ENCODE assay signal across 8 mouse cellular contexts in genomic region chr6:65670981-65671411, GRCm38 (mm10). TPM values are rescaled to one million over a fixed set of nuclear protein-coding genes. Genes with fewer than 3 reads are reported as not detected.
DNase-seq lines count a peak whose midpoint lies in the region; ATAC-seq and TF ChIP-seq lines count a peak whose summit lies in the region.

No protein-coding gene starts in this region.

- TF ChIP-seq RAD21 in CH12.LX (IDR thresholded peaks at IDR 0.05; ENCODE audit: low read depth, low read length), result no peak

- no peak for TF ChIP-seq POLR2A in CH12.LX (IDR thresholded peaks at IDR 0.05; ENCODE audit: low read depth, low read length)

- dilution Hi-C loops in CH12.LX (cut with MboI; ENCODE audit: extremely low pct_ligation_motif_present, extremely low pct_unique_long_range_greater_than_20kb, low sequenced_read_pairs), result no loop called here

- peaks cover 11% of the 10 kb centered on the region for H3K9me3 ChIP-seq in CH12.LX (replicated peaks; ENCODE audit: low read length)
- no peaks in the 10 kb centered on the region for H3K9me3 ChIP-seq in embryonic facial prominence, embryonic 12.5 days
- H3K9me3 ChIP-seq in hindbrain, postnatal 0 days (ENCODE audit: low read length), result no peaks in the 10 kb centered on the region
- no peaks in the 10 kb centered on the region for H3K9me3 ChIP-seq in midbrain, embryonic 11.5 days (ENCODE audit: control insufficient read depth, low read length)

- H3K36me3 ChIP-seq in CH12.LX (replicated peaks in 1 of 2; ENCODE audit: control insufficient read depth in 1 of 2, insufficient read depth in 1 of 2, low read length in 1 of 2), result no peaks in the 10 kb centered on the region
- H3K36me3 ChIP-seq in embryonic facial prominence, embryonic 12.5 days, result no peaks in the 10 kb centered on the region
- no peaks in the 10 kb centered on the region for H3K36me3 ChIP-seq in hindbrain, postnatal 0 days (ENCODE audit: insufficient read depth, low read length)
- H3K36me3 ChIP-seq in midbrain, embryonic 11.5 days (ENCODE audit: control insufficient read depth, insufficient read depth, low read length), result no peaks in the 10 kb centered on the region

- H3K27ac ChIP-seq in CH12.LX (ENCODE audit: insufficient read depth, low read depth), result no peak overlapping the region
- H3K27ac ChIP-seq in embryonic facial prominence, embryonic 12.5 days, result peak overlapping the region; percentile 72; the same call in 1 of the 2 replicates
- H3K27ac ChIP-seq in hindbrain, postnatal 0 days, result peak overlapping the region; percentile 11; the same call in 1 of the 2 replicates
- peak overlapping the region; percentile 5; the same call in 1 of the 2 replicates for H3K27ac ChIP-seq in midbrain, embryonic 11.5 days (ENCODE audit: low read depth, low read length)

- peak; percentile 69 for DNase-seq in embryo, embryonic 10 days (ENCODE audit: low spot score)
- DNase-seq in embryo, embryonic 9.5 days (ENCODE audit: extremely low spot score), result no peak
- no peak for DNase-seq in CH12.LX (ENCODE audit: extremely low read depth)
- DNase-seq in hindbrain, postnatal 0 days (ENCODE audit: low spot score), result peak; percentile 56
- peak; percentile 96 for DNase-seq in midbrain, embryonic 11.5 days (ENCODE audit: low spot score, missing footprints)
- DNase-seq in T-cell, adult 2 months (ENCODE audit: low spot score), result no peak
- DNase-seq in left cerebral cortex, adult 8-10 months (ENCODE audit: low spot score in 2 of 2), result no peak

- H3K9ac ChIP-seq in CH12.LX (ENCODE audit: insufficient read depth, low read depth), result no peak overlapping the region
- peak overlapping the region; percentile 78 for H3K9ac ChIP-seq in embryonic facial prominence, embryonic 12.5 days
- H3K9ac ChIP-seq in hindbrain, postnatal 0 days (replicated peaks; ENCODE audit: low read length), result 0 out of 2 replicates have a peak overlapping the region, but pooled peaks have one; percentile 33
- H3K9ac ChIP-seq in midbrain, embryonic 11.5 days (ENCODE audit: low read length), result peak overlapping the region; percentile 80

- peaks cover 6 to 14% of the 10 kb centered on the region in 2 experiments; a peak in 3 of 4 replicates for H3K4me1 ChIP-seq in CH12.LX (ENCODE audit: control insufficient read depth in 1 of 2, insufficient read depth in 2 of 2)
- peaks cover 7% of the 10 kb centered on the region; the same call in 1 of the 2 replicates for H3K4me1 ChIP-seq in embryonic facial prominence, embryonic 12.5 days
- H3K4me1 ChIP-seq in hindbrain, postnatal 0 days (ENCODE audit: insufficient read depth, low read length), result peaks cover 3% of the 10 kb centered on the region; the same call in 1 of the 2 replicates
- no peaks in the 10 kb centered on the region; the same call in 1 of the 2 replicates for H3K4me1 ChIP-seq in midbrain, embryonic 11.5 days (ENCODE audit: control insufficient read depth, insufficient read depth, low read length)

- H3K27me3 ChIP-seq in CH12.LX (replicated peaks), result no peaks in the 10 kb centered on the region
- H3K27me3 ChIP-seq in embryonic facial prominence, embryonic 12.5 days, result no peaks in the 10 kb centered on the region
- no peaks in the 10 kb centered on the region for H3K27me3 ChIP-seq in hindbrain, postnatal 0 days (ENCODE audit: insufficient read depth, low read length)
- no peaks in the 10 kb centered on the region for H3K27me3 ChIP-seq in midbrain, embryonic 11.5 days (ENCODE audit: control insufficient read depth, insufficient read depth, low read length)

- H3K4me3 ChIP-seq in CH12.LX (replicated peaks in 1 of 3; ENCODE audit: low read depth in 2 of 3, low read length in 2 of 3, poor library complexity in 1 of 3), result no peak overlapping the region
- peak overlapping the region; percentile 69 for H3K4me3 ChIP-seq in embryonic facial prominence, embryonic 12.5 days
- peak overlapping the region; percentile 48 for H3K4me3 ChIP-seq in hindbrain, postnatal 0 days (ENCODE audit: low read length)
- peak overlapping the region; percentile 66 for H3K4me3 ChIP-seq in midbrain, embryonic 11.5 days (ENCODE audit: low read depth, low read length)

- under 1% methylated on average over 21 of the region's 21 CpGs for WGBS in embryonic facial prominence, embryonic 12.5 days
- 6% methylated on average over 21 of the region's 21 CpGs for WGBS in hindbrain, postnatal 0 days
- under 1% methylated on average over 21 of the region's 21 CpGs for WGBS in midbrain, embryonic 11.5 days

- peak; percentile 54 for ATAC-seq in embryonic facial prominence, embryonic 12.5 days (ENCODE audit: insufficient number of reproducible peaks, insufficient read depth, low FRiP score, low TSS enrichment)
- no peak; the same call in 1 of the 2 replicates for ATAC-seq in hindbrain, postnatal 0 days
- ATAC-seq in midbrain, embryonic 11.5 days (ENCODE audit: low FRiP score), result peak; percentile 65

- in situ Hi-C loops in CH12.LX (cut with MboI; ENCODE audit: low pct_ligation_motif_present, low pct_unique_long_range_greater_than_20kb, low sequenced_read_pairs), result loop anchor here (25.0 kb wide), 1 partner anchor 866 kb away; the partner anchor contains the start of gene Mad2l1

- peak overlapping the region; percentile 12; the same call in 1 of the 2 replicates for H3K4me2 ChIP-seq in CH12.LX (ENCODE audit: insufficient read depth, low read depth, poor library complexity, severe bottlenecking)
- peak overlapping the region; percentile 89 for H3K4me2 ChIP-seq in embryonic facial prominence, embryonic 12.5 days (replicated peaks)
- H3K4me2 ChIP-seq in hindbrain, postnatal 0 days (ENCODE audit: low read depth, low read length), result peak overlapping the region; percentile 65
- H3K4me2 ChIP-seq in midbrain, embryonic 11.5 days, result peak overlapping the region; percentile 92

- TF ChIP-seq CTCF in CH12.LX (conservative IDR thresholded peaks at IDR 0.05 in 1 of 2, IDR thresholded peaks at IDR 0.05 in 1 of 2; ENCODE audit: low read depth in 2 of 2, low read length in 2 of 2), result no peak
- TF ChIP-seq CTCF in hindbrain, postnatal 0 days (IDR thresholded peaks at IDR 0.05; ENCODE audit: low read depth), result no peak

- H3K79me2 ChIP-seq in CH12.LX (replicated peaks; ENCODE audit: control insufficient read depth, extremely low read depth, insufficient read depth, poor library complexity, severe bottlenecking), result no peaks in the 10 kb centered on the region

- no peak for TF ChIP-seq EP300 in CH12.LX (IDR thresholded peaks at IDR 0.05; ENCODE audit: low read length)

TF ChIP-seq in CH12.LX, 34 proteins besides CTCF, POLR2A, EP300 and RAD21:
- TF ChIP-seq ZKSCAN1 (IDR thresholded peaks at IDR 0.05; ENCODE audit: borderline replicate concordance, low read depth, low read length), result no peak
- no peak for TF ChIP-seq IRF4 (IDR thresholded peaks at IDR 0.05; ENCODE audit: low read depth, low read length)
- TF ChIP-seq MXI1 (IDR thresholded peaks at IDR 0.05; ENCODE audit: low read depth, low read length), result no peak
- TF ChIP-seq JUN (IDR thresholded peaks at IDR 0.05; ENCODE audit: insufficient read depth, low read depth, low read length), result no peak
- TF ChIP-seq NELFE (IDR thresholded peaks at IDR 0.05; ENCODE audit: low read depth, low read length), result no peak
- TF ChIP-seq KAT2A (IDR thresholded peaks at IDR 0.05; ENCODE audit: insufficient replicate concordance, low read length), result no peak
- no peak for TF ChIP-seq NRF1 (IDR thresholded peaks at IDR 0.05; ENCODE audit: low read depth, low read length)
- TF ChIP-seq UBTF (IDR thresholded peaks at IDR 0.05; ENCODE audit: low read depth, low read length), result no peak
- no peak for TF ChIP-seq MYC (IDR thresholded peaks at IDR 0.05; ENCODE audit: low read depth, low read length)
- TF ChIP-seq MAX (IDR thresholded peaks at IDR 0.05; ENCODE audit: low read length), result no peak
- TF ChIP-seq POLR2AphosphoS2 (IDR thresholded peaks at IDR 0.05; ENCODE audit: low read depth, low read length), result no peak
- TF ChIP-seq TCF12 (IDR thresholded peaks at IDR 0.05; ENCODE audit: low read depth, low read length), result no peak
- TF ChIP-seq SIN3A (IDR thresholded peaks at IDR 0.05; ENCODE audit: low read length), result no peak
- TF ChIP-seq MAZ (IDR thresholded peaks at IDR 0.05; ENCODE audit: low read depth, low read length), result no peak
- no peak for TF ChIP-seq USF2 (conservative IDR thresholded peaks at IDR 0.05; ENCODE audit: low read depth, low read length)
- no peak for TF ChIP-seq MEF2A (IDR thresholded peaks at IDR 0.05; ENCODE audit: borderline replicate concordance, low read depth, low read length)
- TF ChIP-seq PAX5 (IDR thresholded peaks at IDR 0.05; ENCODE audit: low read length), result no peak
- TF ChIP-seq SMC3 (IDR thresholded peaks at IDR 0.05; ENCODE audit: low read depth, low read length), result no peak
- TF ChIP-seq ZC3H11A (IDR thresholded peaks at IDR 0.05; ENCODE audit: low read depth, low read length), result no peak
- TF ChIP-seq ZMIZ1 (IDR thresholded peaks at IDR 0.05; ENCODE audit: low read depth, low read length), result no peak
TF ChIP-seq in CH12.LX: peak in this region for 0.

RNA-seq across cellular contexts. Expression of gene Ndnf, which starts 0.4 kb away (rescaled TPM):
- total RNA-seq in CH12.LX (2012; rRNA removed) (under 0.01 TPM in 1 of 2 replicates, not detected in the other), CH12.LX (2014; rRNA removed) (0.03 TPM in 1 of 2 replicates, not detected in the other)
- polyA plus RNA-seq in CH12.LX (2012; ENCODE audit: insufficient read length, low read depth), result not detected in 2 replicates
- 12.0 and 13.4 TPM in 2 replicates for polyA plus RNA-seq in embryonic facial prominence, embryonic 12.5 days (2016; fragmentation: Nextera tagmentation; extraction: Ambion mirVana)
- total RNA-seq in hindbrain, postnatal 0 days (2014; rRNA removed), result 86.2 and 89.6 TPM in 2 replicates
- 10.4 and 14.8 TPM in 2 replicates for polyA plus RNA-seq in hindbrain, postnatal 0 days (2015; fragmentation: Nextera tagmentation; extraction: Ambion mirVana)
- polyA plus RNA-seq in midbrain, embryonic 11.5 days (2014; fragmentation: Nextera tagmentation; extraction: Ambion mirVana), result 9.5 and 10.5 TPM in 2 replicates
- total RNA-seq in left cerebral cortex, adult 8-10 months (2022), result 10 to 100 TPM; 10.0 to 14.9 (median 11.2) TPM

Comparison
In these comparisons a context has a peak if more than half of its experiments do, and no peak if none do; other contexts are left out.
1. DNase-seq: peak in embryo, embryonic 10 days (single experiment), hindbrain, postnatal 0 days (single experiment) and midbrain, embryonic 11.5 days (single experiment); none in embryo, embryonic 9.5 days (single experiment), CH12.LX (single experiment), T-cell, adult 2 months (single experiment) and left cerebral cortex, adult 8-10 months (0 of 2).
2. H3K4me2 ChIP-seq: peak in every context shown above with its lines; median percentile 92 in midbrain, embryonic 11.5 days; 89 in embryonic facial prominence, embryonic 12.5 days; 65 in hindbrain, postnatal 0 days; 12 in CH12.LX.
3. H3K4me3 ChIP-seq: peak in embryonic facial prominence, embryonic 12.5 days (single experiment), hindbrain, postnatal 0 days (single experiment) and midbrain, embryonic 11.5 days (single experiment); none in CH12.LX (0 of 3).